Mouse (Mus musculus) bone marrow macrophage, adult 2 months (primary cell): ENCODE data around the gene Abhd2. TPM values are rescaled to one million over a fixed set of nuclear protein-coding genes. Genes with fewer than 3 reads are reported as not detected.

Experiments used
- H3K27ac ChIP-seq: 2 replicates; pipeline ENCODE4 v1.5.1; 2012; ENCODE audit warnings: low read depth, low read length; ENCODE audit not compliant: insufficient read depth
- H3K4me1 ChIP-seq: 2 replicates; pipeline ENCODE4 v1.6.1; 2012; ENCODE audit warnings: low read length; ENCODE audit not compliant: control insufficient read depth, insufficient read depth
- H3K4me3 ChIP-seq: 2 replicates; pipeline ENCODE4 v1.5.1; 2012; ENCODE audit warnings: mild to moderate bottlenecking, low read length, moderate library complexity; ENCODE audit not compliant: insufficient read depth
- CTCF ChIP-seq: IDR thresholded peaks from 2 replicates; pipeline ENCODE4 v1.5.1; 2012; ENCODE audit warnings: low read depth, mild to moderate bottlenecking, low read length, moderate library complexity
- POLR2A ChIP-seq: IDR thresholded peaks from 2 replicates; pipeline ENCODE4 v1.6.1; 2012; ENCODE audit warnings: mild to moderate bottlenecking, low read depth, low read length, borderline replicate concordance
- polyA plus RNA-seq: library from polyadenylated mRNA; stranded (reverse); fragments of >200 nt; gene quantifications from 2 replicates; pipeline ENCODE4 v1.2.4, GENCODE M21; 2012; ENCODE audit not compliant: missing spikeins, insufficient read depth, insufficient read length

Gene Abhd2
- polyA plus RNA-seq, 1 experiment, result 25.9 TPM

DNA sequence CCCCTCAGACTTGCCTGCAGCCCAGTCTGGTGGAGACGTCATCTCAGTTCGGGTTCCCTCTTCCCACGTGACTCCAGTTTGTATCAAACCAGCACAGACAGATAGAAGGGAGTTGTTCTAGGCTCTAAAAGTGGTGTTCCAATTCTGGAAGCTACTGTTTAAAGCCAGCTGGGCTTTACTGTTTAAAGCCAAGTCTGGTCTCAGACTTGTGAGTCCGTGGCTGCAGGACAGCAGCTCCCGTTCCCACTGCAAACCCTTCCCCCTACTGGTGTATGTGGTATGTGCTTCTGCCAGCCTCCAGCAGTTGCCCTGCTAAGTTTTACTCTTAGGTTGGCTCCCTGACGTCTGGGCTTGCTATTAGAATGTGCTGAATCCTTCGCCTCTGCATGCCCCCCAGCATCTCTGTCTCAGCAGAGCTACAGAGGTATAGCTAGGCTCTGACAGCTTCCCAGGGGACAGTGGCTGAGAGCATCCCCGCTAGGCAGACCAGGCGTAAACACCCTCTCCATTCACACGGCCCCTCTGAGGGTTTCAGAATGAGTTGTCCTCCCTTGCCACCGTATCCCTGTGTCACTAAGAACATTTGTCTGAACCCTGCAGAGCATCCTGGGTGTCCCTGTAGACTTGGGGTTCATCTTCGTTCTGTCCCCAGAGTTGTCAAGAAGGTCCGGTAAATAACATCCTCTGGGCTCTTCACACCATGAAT lies 74.3 kb downstream of the Abhd2 start:
- H3K4me1 ChIP-seq, result no peaks in the 10 kb centered on the region
- no peak overlapping the region for H3K27ac ChIP-seq
- no peak overlapping the region for H3K4me3 ChIP-seq
- TF ChIP-seq CTCF, result no peak
- no peak for TF ChIP-seq POLR2A

DNA sequence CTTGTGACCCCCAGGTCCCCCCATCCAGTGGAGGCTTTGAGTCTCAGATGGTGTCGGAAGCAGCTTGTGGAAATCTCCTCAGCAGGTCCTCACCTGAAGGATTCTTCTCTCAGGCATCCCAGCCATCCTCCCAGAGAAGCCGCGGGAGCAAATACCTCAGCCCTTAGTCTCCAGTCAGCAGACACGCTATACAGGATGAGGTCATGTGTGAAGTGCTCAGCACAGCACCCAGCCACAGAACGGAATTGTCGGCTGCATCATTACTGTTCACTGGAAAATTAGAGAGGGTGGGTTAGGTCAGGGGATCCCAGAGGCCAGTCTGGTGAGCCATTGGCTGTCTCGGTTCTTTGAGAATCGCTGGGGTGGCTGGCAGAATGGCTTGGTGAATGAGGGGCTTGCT lies 75.8 kb downstream of the Abhd2 start:
- H3K27ac ChIP-seq, result no peak overlapping the region
- no peaks in the 10 kb centered on the region for H3K4me1 ChIP-seq
- H3K4me3 ChIP-seq, result no peak overlapping the region
- no peak for TF ChIP-seq POLR2A
- TF ChIP-seq CTCF, result no peak

DNA sequence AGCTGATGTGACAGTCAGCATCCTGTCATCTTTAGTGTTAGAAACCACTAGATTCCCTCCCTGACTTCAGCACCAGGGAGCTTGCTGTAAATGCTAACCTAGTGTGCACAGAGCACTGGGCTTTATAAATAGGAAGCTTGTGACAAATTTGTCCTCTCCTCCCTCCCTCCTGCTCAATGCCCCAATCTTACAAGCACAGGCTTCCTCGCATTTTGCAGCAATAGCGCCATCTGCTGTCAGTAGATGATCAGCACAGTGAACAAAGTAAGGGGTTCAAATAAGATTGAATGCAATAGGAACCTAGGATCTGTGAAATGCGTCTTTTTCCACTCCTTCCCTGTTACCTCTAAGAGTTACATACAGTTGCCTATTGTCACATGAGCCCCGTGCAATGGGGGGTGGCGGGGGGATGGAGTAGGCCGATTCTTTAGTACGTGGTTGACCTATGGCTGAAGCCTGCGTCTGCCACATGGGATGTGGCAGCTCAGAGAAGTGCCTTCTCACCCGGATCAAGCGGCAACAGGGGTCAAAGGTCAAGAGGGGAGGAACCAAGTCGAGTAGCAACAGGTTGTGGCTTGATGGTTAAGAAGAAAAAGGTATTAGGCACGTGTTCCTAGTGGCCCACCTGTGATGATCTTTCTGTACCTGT lies 76.9 kb downstream of the Abhd2 start:
- Histone ChIP-seq H3K27ac (no peak overlapping the region), H3K4me1 (no peaks in the 10 kb centered on the region), H3K4me3 (no peak overlapping the region)
- TF ChIP-seq CTCF, result peak; percentile 65
- TF ChIP-seq POLR2A, result no peak

DNA sequence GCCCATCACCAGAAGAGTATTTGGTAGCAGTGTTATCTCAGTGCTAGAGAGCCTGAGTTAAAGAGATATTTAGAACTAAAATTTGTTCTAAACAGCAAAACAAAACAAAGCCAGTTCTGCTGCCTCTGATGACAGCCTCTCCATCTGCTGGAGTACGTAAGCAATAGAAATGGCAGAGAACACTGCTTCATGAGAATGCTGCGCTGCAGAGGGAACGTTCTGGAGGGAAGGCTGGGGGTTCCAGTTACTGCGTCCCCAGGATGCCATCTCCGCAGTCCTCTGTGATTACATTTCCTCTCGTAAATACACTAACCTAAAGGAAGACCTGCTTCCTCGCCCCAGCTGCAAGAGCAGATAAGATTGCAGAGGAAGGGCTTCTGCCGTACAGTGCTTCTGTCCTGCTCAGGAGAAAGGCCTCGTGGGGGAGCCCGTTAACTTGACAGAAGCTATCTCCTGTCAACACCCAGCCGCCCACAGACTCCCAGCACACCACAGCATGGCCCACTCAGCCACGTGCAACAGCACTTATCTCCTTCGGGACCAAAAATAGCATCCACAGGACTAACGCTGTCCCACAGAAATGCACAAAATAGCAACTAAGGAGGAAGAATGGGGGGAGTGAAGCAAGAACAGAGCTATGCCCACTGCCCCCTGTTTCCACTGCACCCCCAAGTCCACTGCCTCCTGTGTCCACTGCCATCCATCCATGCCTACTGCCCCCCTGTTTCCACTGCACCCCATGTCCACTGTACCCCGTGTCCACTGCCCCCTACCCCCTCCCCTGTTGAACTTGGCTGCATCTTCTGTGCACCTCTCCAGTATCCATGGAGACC lies 85.6 kb downstream of the Abhd2 start:
- H3K27ac ChIP-seq, result no peak overlapping the region
- TF ChIP-seq CTCF, result no peak
- TF ChIP-seq POLR2A, result no peak
- H3K4me1 ChIP-seq, result peaks cover 10% of the 10 kb centered on the region
- H3K4me3 ChIP-seq, result no peak overlapping the region

DNA sequence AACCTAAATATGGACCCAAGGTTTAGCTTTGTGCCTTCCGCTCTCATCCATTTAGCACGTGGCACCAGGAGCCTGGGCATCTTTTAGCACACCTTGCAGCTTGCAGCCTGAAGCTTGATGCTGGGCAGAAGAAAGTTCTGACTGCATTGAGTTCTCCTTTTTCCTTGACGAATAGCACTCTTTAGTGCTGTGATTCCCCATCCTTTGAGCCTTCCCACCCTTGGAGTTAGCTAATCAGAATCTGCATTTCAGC lies 86.1 kb downstream of the Abhd2 start:
- no peak overlapping the region for H3K4me3 ChIP-seq
- TF ChIP-seq POLR2A (no peak), CTCF (no peak)
- H3K27ac ChIP-seq, result no peak overlapping the region
- H3K4me1 ChIP-seq, result peaks cover 15% of the 10 kb centered on the region

DNA sequence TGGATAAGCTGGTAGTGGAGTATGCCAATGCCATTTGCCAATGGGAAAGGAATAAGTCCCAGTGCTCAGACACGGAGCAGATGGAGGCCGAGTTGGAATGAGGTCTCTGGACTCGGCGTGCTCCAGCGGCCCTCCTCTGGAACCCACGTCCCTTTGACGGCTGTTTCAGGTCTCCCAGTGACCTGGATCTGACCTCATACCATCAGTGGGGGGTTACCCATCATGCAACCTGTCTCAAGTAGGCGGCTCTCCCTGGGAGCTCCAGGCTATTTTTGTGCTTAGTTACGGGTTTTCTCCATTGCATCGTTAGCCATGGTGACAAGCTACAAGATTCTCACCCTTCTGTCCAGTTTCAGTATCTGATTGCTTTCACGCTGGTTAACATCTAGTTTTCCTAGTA lies 87.1 kb downstream of the Abhd2 start:
- Histone ChIP-seq H3K4me3 (no peak overlapping the region), H3K27ac (no peak overlapping the region), H3K4me1 (peaks cover 15% of the 10 kb centered on the region)
- TF ChIP-seq POLR2A (no peak), CTCF (no peak)

DNA sequence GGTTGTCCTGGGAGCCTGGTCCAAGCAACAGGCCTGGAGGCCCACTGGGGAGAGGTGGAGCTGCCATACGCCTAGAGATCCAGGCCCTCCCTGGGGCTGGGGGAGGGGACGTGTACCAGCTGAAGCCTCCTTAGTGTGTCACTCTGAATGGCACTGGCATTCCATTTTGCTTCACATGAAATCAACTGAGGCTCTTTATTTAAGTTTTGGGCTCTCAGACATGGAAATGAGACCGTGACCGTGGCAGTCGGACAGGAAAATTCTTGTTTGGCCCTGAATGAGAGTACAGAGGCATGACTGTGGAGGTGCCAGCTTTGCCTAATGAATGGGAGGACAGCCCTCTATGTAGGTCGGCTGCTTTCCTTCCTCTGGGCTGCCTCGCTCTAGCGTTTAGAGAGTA lies 89.2 kb downstream of the Abhd2 start:
- Histone ChIP-seq H3K4me1 (peaks cover 15% of the 10 kb centered on the region), H3K27ac (no peak overlapping the region), H3K4me3 (no peak overlapping the region)
- TF ChIP-seq CTCF, result no peak
- TF ChIP-seq POLR2A, result no peak

DNA sequence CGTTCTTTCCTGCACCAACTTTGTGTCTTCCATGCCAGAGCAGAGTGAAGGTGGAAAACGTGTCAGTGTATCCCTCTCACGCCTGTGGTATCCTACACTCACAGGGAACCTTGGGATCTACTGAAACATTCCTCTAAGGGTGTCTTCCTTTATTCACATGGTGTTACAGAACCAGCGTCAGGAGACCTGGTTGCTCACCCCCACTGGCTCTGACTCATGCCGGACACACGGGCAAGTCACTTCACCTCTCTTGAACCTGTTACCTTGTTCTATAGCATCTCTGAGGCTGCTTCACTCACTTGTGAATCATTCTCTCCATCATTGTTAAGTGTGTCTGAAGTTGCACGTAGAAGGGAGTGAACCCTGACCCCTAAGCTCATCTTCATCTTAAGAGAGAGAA lies 89.8 kb downstream of the Abhd2 start:
- H3K4me1 ChIP-seq, result peaks cover 15% of the 10 kb centered on the region
- peak overlapping the region; percentile 7; the same call in 1 of the 2 replicates for H3K27ac ChIP-seq
- TF ChIP-seq CTCF, result no peak
- no peak for TF ChIP-seq POLR2A
- H3K4me3 ChIP-seq, result no peak overlapping the region

DNA sequence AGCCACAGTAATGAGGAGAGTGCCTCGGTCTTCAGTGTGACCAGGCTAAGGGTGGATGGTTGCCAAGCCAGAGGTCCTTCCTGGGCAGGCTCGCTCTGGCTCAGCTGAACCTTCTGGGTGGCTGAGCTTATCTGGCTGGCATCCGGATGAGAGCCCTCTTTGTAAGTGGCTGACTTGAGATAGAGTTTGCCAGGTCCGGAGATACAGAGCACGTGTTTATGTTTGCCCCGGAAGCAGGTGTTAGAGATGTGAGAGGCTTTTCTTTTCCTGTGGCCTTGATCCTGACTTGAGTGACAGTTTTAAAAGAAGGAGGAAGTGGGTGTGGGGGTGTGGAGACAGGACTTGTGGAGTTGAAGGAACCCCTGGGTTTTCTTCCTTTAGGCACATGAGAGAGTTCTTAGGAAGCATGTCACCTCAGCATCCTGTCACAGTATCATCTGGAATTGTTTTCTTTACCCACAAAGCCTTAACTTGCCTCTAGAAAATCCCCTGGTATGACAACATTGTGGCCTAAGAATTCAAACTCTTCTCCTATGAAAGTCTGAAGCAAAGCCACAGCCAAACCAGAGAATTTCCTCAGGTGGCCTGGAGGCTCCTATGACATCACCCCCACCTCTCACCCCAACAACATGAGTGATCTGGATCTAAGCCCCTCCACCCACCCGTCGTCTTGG lies 90.5 kb downstream of the Abhd2 start:
- no peak for TF ChIP-seq CTCF
- no peak for TF ChIP-seq POLR2A
- Histone ChIP-seq H3K27ac (peak overlapping the region; percentile 40), H3K4me3 (no peak overlapping the region), H3K4me1 (peaks cover 17% of the 10 kb centered on the region)

DNA sequence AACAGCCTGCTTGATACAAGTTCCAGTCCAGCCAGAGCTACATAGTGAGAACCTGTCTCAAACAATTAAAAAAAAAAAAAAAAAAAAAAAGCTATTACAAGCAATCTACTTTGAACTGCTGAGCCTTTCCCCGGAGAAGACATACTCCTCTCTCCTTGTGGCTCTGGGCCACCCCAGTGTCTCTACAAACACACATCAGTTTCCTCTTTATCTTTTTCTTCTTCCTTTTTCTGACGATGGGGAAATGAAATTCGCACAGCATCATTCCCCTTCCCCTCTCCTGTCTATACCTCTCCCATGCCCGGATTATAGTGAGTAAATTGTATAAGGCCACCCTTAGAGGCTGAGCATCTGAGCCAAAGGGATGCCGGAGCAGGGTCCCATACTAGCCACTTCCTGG lies 95.7 kb downstream of the Abhd2 start:
- H3K4me3 ChIP-seq, result no peak overlapping the region
- no peak overlapping the region for H3K27ac ChIP-seq
- peaks cover 6% of the 10 kb centered on the region for H3K4me1 ChIP-seq
- TF ChIP-seq POLR2A, result no peak
- no peak for TF ChIP-seq CTCF
